ENCODE assay signal across 8 mouse cellular contexts in genomic region chr5:114569918-114570670, GRCm38 (mm10). TPM values are rescaled to one million over a fixed set of nuclear protein-coding genes. Genes with fewer than 3 reads are reported as not detected.
DNase-seq lines count a peak whose midpoint lies in the region; ATAC-seq and TF ChIP-seq lines count a peak whose summit lies in the region.

No protein-coding gene starts in this region.

- no peak for TF ChIP-seq CTCF in E14TG2a.4 (conservative IDR thresholded peaks at IDR 0.05; ENCODE audit: low read length)
- no peak for TF ChIP-seq CTCF in hindbrain, postnatal 0 days (IDR thresholded peaks at IDR 0.05; ENCODE audit: low read depth)

- H3K27me3 ChIP-seq in E14TG2a.4 (ENCODE audit: insufficient read depth, low read length) = peaks cover 29% of the 10 kb centered on the region
- no peaks in the 10 kb centered on the region for H3K27me3 ChIP-seq in hindbrain, postnatal 0 days (ENCODE audit: insufficient read depth, low read length)
- peaks cover 9% of the 10 kb centered on the region; the same call in 1 of the 2 replicates for H3K27me3 ChIP-seq in midbrain, embryonic 11.5 days (ENCODE audit: control insufficient read depth, insufficient read depth, low read length)
- H3K27me3 ChIP-seq in stomach, embryonic 16.5 days (ENCODE audit: control insufficient read depth, insufficient read depth, low read length) = no peaks in the 10 kb centered on the region

- DNase-seq in brain, embryonic 18.5 days (ENCODE audit: low read depth, low spot score) = peak; percentile 72
- DNase-seq in frontal cortex, postnatal 14 days (ENCODE audit: low spot score in 2 of 2) = peak; percentile 53 to 64
- peak; percentile 81 for DNase-seq in hindbrain, postnatal 0 days (ENCODE audit: low spot score)
- DNase-seq in left cerebral cortex, postnatal 25 days (ENCODE audit: low spot score in 2 of 2) = peak; percentile 72 to 91
- DNase-seq in midbrain, embryonic 11.5 days (ENCODE audit: low spot score, missing footprints) = no peak
- DNase-seq in spleen, adult 18-20 months = no peak

- H3K4me2 ChIP-seq in hindbrain, postnatal 0 days (ENCODE audit: low read depth, low read length) = peak overlapping the region; percentile 84
- H3K4me2 ChIP-seq in midbrain, embryonic 11.5 days = peak overlapping the region; percentile 94
- peak overlapping the region; percentile 97 for H3K4me2 ChIP-seq in stomach, embryonic 16.5 days (ENCODE audit: low read depth, low read length)

- peak overlapping the region; percentile 98 for H3K4me3 ChIP-seq in E14TG2a.4 (replicated peaks; ENCODE audit: low read length)
- peak overlapping the region; percentile 84 for H3K4me3 ChIP-seq in hindbrain, postnatal 0 days (ENCODE audit: low read length)
- peak overlapping the region; percentile 75 for H3K4me3 ChIP-seq in midbrain, embryonic 11.5 days (ENCODE audit: low read depth, low read length)
- H3K4me3 ChIP-seq in stomach, embryonic 16.5 days (replicated peaks; ENCODE audit: low read length) = peak overlapping the region; percentile 77

- ATAC-seq in hindbrain, postnatal 0 days = peak; percentile 28; the same call in 1 of the 2 replicates
- ATAC-seq in midbrain, embryonic 11.5 days (ENCODE audit: low FRiP score) = no peak
- ATAC-seq in stomach, embryonic 16.5 days (ENCODE audit: insufficient read depth, low FRiP score) = no peak

- intact Hi-C loops in left cerebral cortex, postnatal 25 days (cut with DNase I) = loop anchor here (2.0 to 5.0 kb wide), 3 partner anchors 109 to 213 kb away; partner anchors contain the start of gene Ankrd13a

- WGBS in hindbrain, postnatal 0 days = 18% methylated on average over 13 of the region's 16 CpGs
- WGBS in midbrain, embryonic 11.5 days = 34% methylated on average over 12 of the region's 16 CpGs
- 39% methylated on average over 12 of the region's 16 CpGs for WGBS in stomach, embryonic 16.5 days

- H3K36me3 ChIP-seq in E14TG2a.4 (ENCODE audit: insufficient read depth, low read length) = peaks cover 12% of the 10 kb centered on the region; the same call in 1 of the 2 replicates
- H3K36me3 ChIP-seq in hindbrain, postnatal 0 days (ENCODE audit: insufficient read depth, low read length) = no peaks in the 10 kb centered on the region
- H3K36me3 ChIP-seq in midbrain, embryonic 11.5 days (ENCODE audit: control insufficient read depth, insufficient read depth, low read length) = no peaks in the 10 kb centered on the region
- H3K36me3 ChIP-seq in stomach, embryonic 16.5 days (ENCODE audit: control insufficient read depth, insufficient read depth, low read length) = no peaks in the 10 kb centered on the region

- peaks cover 84% of the 10 kb centered on the region for H3K4me1 ChIP-seq in E14TG2a.4 (replicated peaks; ENCODE audit: low read depth, low read length)
- H3K4me1 ChIP-seq in hindbrain, postnatal 0 days (ENCODE audit: insufficient read depth, low read length) = peaks cover 41% of the 10 kb centered on the region
- peaks cover 59% of the 10 kb centered on the region for H3K4me1 ChIP-seq in midbrain, embryonic 11.5 days (ENCODE audit: control insufficient read depth, insufficient read depth, low read length)
- H3K4me1 ChIP-seq in stomach, embryonic 16.5 days (ENCODE audit: control insufficient read depth, insufficient read depth, low read length) = peaks cover 67% of the 10 kb centered on the region

- no peak overlapping the region for H3K9ac ChIP-seq in hindbrain, postnatal 0 days (replicated peaks; ENCODE audit: low read length)
- H3K9ac ChIP-seq in midbrain, embryonic 11.5 days (ENCODE audit: low read length) = peak overlapping the region; percentile 42; the same call in 1 of the 2 replicates
- peak overlapping the region; percentile 36 for H3K9ac ChIP-seq in stomach, embryonic 16.5 days (ENCODE audit: low read length)

- H3K9me3 ChIP-seq in E14TG2a.4 (ENCODE audit: low read length) = no peaks in the 10 kb centered on the region
- H3K9me3 ChIP-seq in hindbrain, postnatal 0 days (ENCODE audit: low read length) = no peaks in the 10 kb centered on the region
- H3K9me3 ChIP-seq in midbrain, embryonic 11.5 days (ENCODE audit: control insufficient read depth, low read length) = no peaks in the 10 kb centered on the region
- no peaks in the 10 kb centered on the region for H3K9me3 ChIP-seq in stomach, embryonic 16.5 days (replicated peaks; ENCODE audit: control insufficient read depth, low read length)

- no peak overlapping the region for H3K27ac ChIP-seq in hindbrain, postnatal 0 days
- no peak overlapping the region for H3K27ac ChIP-seq in midbrain, embryonic 11.5 days (ENCODE audit: low read depth, low read length)
- no peak overlapping the region for H3K27ac ChIP-seq in stomach, embryonic 16.5 days (ENCODE audit: low read length)

RNA-seq across cellular contexts. Expression of gene Fam222a, which starts 2.3 kb away (rescaled TPM):
- total RNA-seq in hindbrain, postnatal 0 days (2014; rRNA removed) = 11.7 and 15.1 TPM in 2 replicates
- polyA plus RNA-seq in hindbrain, postnatal 0 days (2015; fragmentation: Nextera tagmentation; extraction: Ambion mirVana) = 2.8 and 2.9 TPM in 2 replicates
- total RNA-seq in left cerebral cortex, postnatal 25 days (2021) = 10 to 100 TPM in 1 of 2 experiments, 1 to 10 TPM in 1; 6.8 to 12.8 TPM
- polyA plus RNA-seq in midbrain, embryonic 11.5 days (2014; fragmentation: Nextera tagmentation; extraction: Ambion mirVana) = 5.8 and 6.7 TPM in 2 replicates
- 1.4 and 1.6 TPM in 2 replicates for polyA plus RNA-seq in stomach, embryonic 16.5 days (2015; fragmentation: Nextera tagmentation; extraction: Ambion mirVana)

Comparison
In these comparisons a context has a peak if more than half of its experiments do, and no peak if none do; other contexts are left out.
1. DNase-seq: peak in brain, embryonic 18.5 days (single experiment), frontal cortex, postnatal 14 days (2 of 2), hindbrain, postnatal 0 days (single experiment) and left cerebral cortex, postnatal 25 days (2 of 2); none in midbrain, embryonic 11.5 days (single experiment) and spleen, adult 18-20 months (0 of 2).
2. Peak in every context shown above with its lines, with median percentiles within 50 percentile points of each other: H3K4me3 ChIP-seq and H3K4me2 ChIP-seq.